Mouse (Mus musculus): ENCODE data around the gene Ccdc84. TPM values are rescaled to one million over a fixed set of nuclear protein-coding genes. Genes with fewer than 3 reads are reported as not detected.
"Not testable (repeated sequence)": the region's sequence is repeated elsewhere in the genome, so short reads cannot be mapped to it uniquely, and the experiment has no call there.

Gene Ccdc84
- total RNA-seq, 4 experiments from 2014 or later: 1.6 to 4.5 (median 3.4) TPM

- not testable (repeated sequence) for DNase-seq (ENCODE audit: low spot score in 2 of 2)
Observed at GRCm38 (mm10) chr9:44408693-44409092, 9.7 kb downstream of the Ccdc84 start.

GRCm38 (mm10) chr9:44407752-44408097 lies 10.6 kb downstream of the Ccdc84 start:
- DNase-seq (ENCODE audit: low spot score in 2 of 2): no peak

GRCm38 (mm10) chr9:44406906-44407751 lies 11.2 kb downstream of the Ccdc84 start, which contains the start of the genes Rps25 and Trappc4:
TSS of gene Rps25 (plus strand) at chr9:44407139.
TSS of gene Trappc4 (minus strand) at chr9:44407600.
- DNase-seq (ENCODE audit: low spot score in 2 of 2): peak; percentile 84 to 86

GRCm38 (mm10) chr9:44405011-44405410 lies 13.4 kb downstream of the Ccdc84 start:
- DNase-seq (ENCODE audit: low spot score in 2 of 2): no peak

- peak in 1 of 2 experiments; percentile 33 for DNase-seq (ENCODE audit: low spot score in 2 of 2)
Observed at GRCm38 (mm10) chr9:44401081-44401480, 17.3 kb downstream of the Ccdc84 start.

- no peak for DNase-seq (ENCODE audit: low spot score in 2 of 2)
Observed at GRCm38 (mm10) chr9:44399795-44400114, 18.6 kb downstream of the Ccdc84 start.

GRCm38 (mm10) chr9:44399114-44399794 lies 19.1 kb downstream of the Ccdc84 start:
- peak; percentile 46 to 78 for DNase-seq (ENCODE audit: low spot score in 2 of 2)

- peak in 1 of 2 experiments; percentile 22 for DNase-seq (ENCODE audit: low spot score in 2 of 2)
Observed at GRCm38 (mm10) chr9:44398551-44398950, 19.8 kb downstream of the Ccdc84 start.

GRCm38 (mm10) chr9:44398087-44398486 lies 20.3 kb downstream of the Ccdc84 start:
- peak in 1 of 2 experiments; percentile 27 for DNase-seq (ENCODE audit: low spot score in 2 of 2)

- peak; percentile 86 to 94 for DNase-seq (ENCODE audit: low spot score in 2 of 2)
Observed at GRCm38 (mm10) chr9:44396684-44397411, 21.5 kb downstream of the Ccdc84 start, which contains the start of gene Slc37a4. TSS of gene Slc37a4 (plus strand) at chr9:44396852.

- DNase-seq (ENCODE audit: low spot score in 2 of 2): peak; percentile 54 to 62
Observed at GRCm38 (mm10) chr9:44391466-44391865, 26.9 kb downstream of the Ccdc84 start.

- DNase-seq (ENCODE audit: low spot score in 2 of 2): no peak
Observed at GRCm38 (mm10) chr9:44389273-44389672, 29.1 kb downstream of the Ccdc84 start.

- no peak for DNase-seq (ENCODE audit: low spot score in 2 of 2)
Observed at GRCm38 (mm10) chr9:44387221-44387620, 31.1 kb downstream of the Ccdc84 start.

GRCm38 (mm10) chr9:44384596-44384995 lies 33.8 kb downstream of the Ccdc84 start:
- no peak for DNase-seq (ENCODE audit: low spot score in 2 of 2)

GRCm38 (mm10) chr9:44379862-44380261 lies 38.5 kb downstream of the Ccdc84 start:
- DNase-seq (ENCODE audit: low spot score in 2 of 2): peak in 1 of 2 experiments; percentile 24

GRCm38 (mm10) chr9:44379054-44379834 lies 39.1 kb downstream of the Ccdc84 start, which contains the start of gene Hyou1:
TSS of gene Hyou1 (plus strand) at chr9:44379490.
- peak; percentile 99 for DNase-seq (ENCODE audit: low spot score in 2 of 2)

GRCm38 (mm10) chr9:44378153-44378730 lies 40.1 kb downstream of the Ccdc84 start:
- DNase-seq (ENCODE audit: low spot score in 2 of 2): no peak

GRCm38 (mm10) chr9:44377335-44377734 lies 41.0 kb downstream of the Ccdc84 start:
- DNase-seq (ENCODE audit: low spot score in 2 of 2): not testable (repeated sequence)

- no peak for DNase-seq (ENCODE audit: low spot score in 2 of 2)
Observed at GRCm38 (mm10) chr9:44376141-44376540, 42.2 kb downstream of the Ccdc84 start.

- DNase-seq (ENCODE audit: low spot score in 2 of 2): no peak
Observed at GRCm38 (mm10) chr9:44373386-44373785, 45.0 kb downstream of the Ccdc84 start.

Measured in gastrocnemius, adult 8-10 months (tissue).